Mouse (Mus musculus): ENCODE data around the gene Dpy30.

- TF ChIP-seq POLR2A (IDR thresholded peaks at IDR 0.05; ENCODE audit: insufficient read length, low read depth) (no peak), CEBPB (IDR thresholded peaks at IDR 0.05; ENCODE audit: insufficient read depth, poor library complexity, severe bottlenecking) (no peak), MYOG (IDR thresholded peaks at IDR 0.05; ENCODE audit: control insufficient read depth in 1 of 3, insufficient read depth in 1 of 3, insufficient read length in 2 of 3, low read depth in 2 of 3) (no peak), USF1 (IDR thresholded peaks at IDR 0.05; ENCODE audit: low read depth) (no peak)
Observed at GRCm38 (mm10) chr17:74323844-74324243, at the start of gene Dpy30.
